Mouse (Mus musculus) kidney, postnatal 0 days (tissue): Measurements from ENCODE around the gene Pik3ap1. TPM values are rescaled to one million over a fixed set of nuclear protein-coding genes. Genes with fewer than 3 reads are reported as not detected.

Experiments used
- ATAC-seq: fragments of 200-750 bp; cut with Nextera tagmentation; replicated peaks from 2 replicates; pipeline ENCODE4 v1.8.0; 2017; ENCODE audit warnings: low read depth, moderate number of reproducible peaks, moderate TSS enrichment, moderate library complexity; ENCODE audit not compliant: low FRiP score
- DNase-seq: peaks from one replicate; pipeline ENCODE4 v3.0.0-alpha.2; 2016; ENCODE audit warnings: low spot score
- H3K27ac ChIP-seq: fragments of 300-500 bp; sonication (generic); 2 replicates; pipeline ENCODE4 v1.5.1; 2014; ENCODE audit warnings: mild to moderate bottlenecking
- H3K27me3 ChIP-seq: fragments of 300-500 bp; sonication (generic); 2 replicates; pipeline ENCODE4 v1.6.1; 2014; ENCODE audit warnings: low read length, mixed read lengths; ENCODE audit not compliant: insufficient read depth
- H3K36me3 ChIP-seq: fragments of 300-500 bp; sonication (generic); 2 replicates; pipeline ENCODE4 v1.6.1; 2014; ENCODE audit warnings: low read length, mixed read lengths; ENCODE audit not compliant: insufficient read depth
- H3K4me1 ChIP-seq: fragments of 300-500 bp; sonication (generic); replicated peaks from 2 replicates; pipeline ENCODE4 v1.6.1; 2014; ENCODE audit warnings: antibody characterized with exemption, low read length, mixed read lengths; ENCODE audit not compliant: insufficient read depth
- H3K4me2 ChIP-seq: fragments of 300-500 bp; sonication (generic); 2 replicates; pipeline ENCODE4 v1.6.1; 2014; ENCODE audit warnings: mild to moderate bottlenecking, low read length, moderate library complexity, mixed read lengths
- H3K4me3 ChIP-seq: fragments of 300-500 bp; sonication (generic); replicated peaks from 2 replicates; pipeline ENCODE4 v1.5.1; 2014; ENCODE audit warnings: low read depth, low read length
- H3K9ac ChIP-seq: fragments of 300-500 bp; sonication (generic); 2 replicates; pipeline ENCODE4 v1.6.1; 2014; ENCODE audit warnings: low read depth, low read length
- H3K9me3 ChIP-seq: fragments of 300-500 bp; sonication (generic); replicated peaks from 2 replicates; pipeline ENCODE4 v1.6.1; 2016; ENCODE audit warnings: low read length, inconsistent platforms, mixed read lengths
- CTCF ChIP-seq: IDR thresholded peaks from 2 replicates; pipeline ENCODE4 v1.5.1; 2016; ENCODE audit warnings: antibody characterized with exemption, low read depth, mild to moderate bottlenecking, moderate library complexity
- WGBS: fragments of 180-500 bp; shearing (Covaris S2); extraction: QIAGEN DNeasy Blood & Tissue Kit; methylation state at CpG from one replicate; pipeline ENCODE4 v1.1.7; 2014; 5-methylcytosine and 5-hydroxymethylcytosine counted together
- polyA plus RNA-seq: library from polyadenylated mRNA; unstranded; fragments of >200 nt; fragmentation: Nextera tagmentation; extraction: Ambion mirVana; gene quantifications from 2 replicates; pipeline ENCODE4 v1.2.1, GENCODE M21; 2015

Gene Pik3ap1
- polyA plus RNA-seq, 1 experiment from 2014 or later: 1.7 TPM

DNA sequence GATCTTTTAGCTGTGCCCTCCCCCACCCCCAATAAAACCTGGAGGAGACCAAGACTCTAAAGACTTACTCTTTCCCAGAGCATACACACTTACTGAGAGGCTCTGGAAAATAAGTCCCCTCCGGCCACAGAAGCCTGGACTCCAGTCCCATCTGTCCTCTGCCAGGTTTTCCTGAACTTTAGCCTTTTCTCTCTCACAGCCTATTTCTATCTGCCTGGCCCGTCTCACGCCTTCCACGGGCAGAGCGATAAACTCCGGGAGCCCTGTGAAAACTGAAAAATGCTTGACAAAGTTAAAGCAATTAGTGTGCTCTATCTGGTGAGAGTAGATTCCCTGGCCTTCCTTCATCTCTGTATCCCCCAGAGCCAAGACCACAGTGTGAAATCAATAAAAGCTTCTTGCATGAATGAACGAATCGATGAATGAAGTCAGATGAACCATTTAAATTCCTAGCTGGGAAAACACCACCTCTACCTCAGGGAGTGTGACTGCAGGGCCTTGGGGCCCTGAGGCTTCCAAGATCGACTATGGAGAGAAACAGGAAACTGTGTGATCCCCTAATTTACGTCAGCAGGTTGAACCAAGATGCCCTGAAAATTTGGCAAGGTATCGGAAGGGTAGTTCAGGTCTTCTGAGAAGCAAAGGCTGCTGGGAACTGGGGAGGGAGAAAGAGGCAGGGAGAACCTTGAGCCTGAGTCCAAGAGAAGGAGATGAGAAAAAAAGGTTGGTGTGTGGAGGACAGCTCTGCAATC lies 38.6 kb downstream of the Pik3ap1 start:
- ATAC-seq: no peak
- Histone ChIP-seq H3K27ac (no peak overlapping the region), H3K9ac (no peak overlapping the region), H3K4me1 (0 out of 2 replicates have a peak, but pooled peaks cover 3% of the 10 kb centered on the region), H3K27me3 (no peaks in the 10 kb centered on the region), H3K4me3 (no peak overlapping the region), H3K36me3 (no peaks in the 10 kb centered on the region), H3K4me2 (no peak overlapping the region), H3K9me3 (no peaks in the 10 kb centered on the region)
- WGBS: 56% methylated on average over 11 of the region's 11 CpGs
- no peak for DNase-seq
- no peak for TF ChIP-seq CTCF

DNA sequence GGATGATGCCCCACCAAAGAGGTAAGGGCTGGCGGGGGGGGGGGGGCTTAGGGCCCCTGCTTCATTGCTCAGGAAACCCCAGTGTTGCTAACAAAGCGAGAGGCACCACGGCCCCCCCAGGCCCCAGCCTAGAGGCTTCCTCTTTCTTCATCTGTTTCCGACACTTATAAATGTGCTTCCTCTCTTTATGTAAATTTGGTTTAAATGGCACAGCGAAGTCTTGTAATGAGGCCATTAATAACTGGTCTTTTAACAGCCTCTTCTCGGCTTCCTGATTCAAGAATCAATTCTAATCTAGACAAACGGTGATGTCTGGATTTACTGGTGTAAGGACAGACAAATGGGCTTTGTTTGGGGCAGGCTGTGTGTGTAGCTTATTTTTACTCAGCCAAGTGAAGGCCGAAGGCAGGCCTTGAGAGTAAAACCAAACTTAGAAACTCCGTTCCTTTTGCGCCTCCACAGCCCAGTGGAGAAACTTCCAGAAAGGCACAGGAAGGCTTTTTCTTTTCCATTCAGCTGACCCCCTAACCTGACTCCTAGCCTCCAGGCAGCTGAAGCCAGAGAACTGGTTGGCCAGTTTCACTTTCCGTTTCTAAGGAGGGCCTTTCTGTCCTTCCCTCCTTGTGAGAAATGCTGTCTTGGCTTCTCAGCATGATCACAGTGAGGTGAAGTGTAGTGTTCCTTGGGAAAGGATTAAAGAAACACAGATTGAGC lies 39.7 kb downstream of the Pik3ap1 start:
- no peaks in the 10 kb centered on the region for H3K36me3 ChIP-seq
- no peaks in the 10 kb centered on the region for H3K27me3 ChIP-seq
- peak; percentile 38 for DNase-seq
- peak overlapping the region; percentile 38 for H3K27ac ChIP-seq
- ATAC-seq: no peak
- 0 out of 2 replicates have a peak overlapping the region, but pooled peaks have one; percentile 13 for H3K4me2 ChIP-seq
- no peak overlapping the region for H3K4me3 ChIP-seq
- no peak overlapping the region for H3K9ac ChIP-seq
- TF ChIP-seq CTCF: no peak
- H3K4me1 ChIP-seq: 0 out of 2 replicates have a peak, but pooled peaks cover 3% of the 10 kb centered on the region
- H3K9me3 ChIP-seq: no peaks in the 10 kb centered on the region
- WGBS: 49% methylated on average over 11 of the region's 11 CpGs

DNA sequence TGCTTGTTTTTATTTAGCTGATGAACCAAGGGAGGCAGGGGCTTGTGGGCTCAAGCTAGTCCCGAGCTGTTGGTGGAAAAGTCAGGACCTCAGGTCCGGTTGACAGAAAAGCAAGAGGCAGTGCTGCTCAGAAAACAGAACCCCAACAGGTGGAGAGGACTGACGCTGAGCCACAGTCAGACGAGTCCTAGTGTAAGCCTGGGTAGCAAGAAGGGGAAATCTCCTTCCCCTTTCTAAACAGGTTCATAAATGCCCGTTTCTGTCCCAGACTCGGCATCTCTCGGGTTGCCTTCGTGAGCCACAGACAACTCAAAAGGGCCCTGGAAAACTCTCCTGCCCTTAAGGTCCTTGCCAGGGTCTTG lies 40.3 kb downstream of the Pik3ap1 start:
- Histone ChIP-seq H3K9me3 (no peaks in the 10 kb centered on the region), H3K4me3 (no peak overlapping the region), H3K36me3 (no peaks in the 10 kb centered on the region), H3K4me1 (peaks cover 3% of the 10 kb centered on the region; the same call in 1 of the 2 replicates), H3K9ac (no peak overlapping the region), H3K27ac (peak overlapping the region; percentile 19; the same call in 1 of the 2 replicates), H3K4me2 (no peak overlapping the region), H3K27me3 (no peaks in the 10 kb centered on the region)
- TF ChIP-seq CTCF: no peak
- DNase-seq (no peak), ATAC-seq (no peak)
- 86% methylated on average over 8 of the region's 8 CpGs for WGBS

DNA sequence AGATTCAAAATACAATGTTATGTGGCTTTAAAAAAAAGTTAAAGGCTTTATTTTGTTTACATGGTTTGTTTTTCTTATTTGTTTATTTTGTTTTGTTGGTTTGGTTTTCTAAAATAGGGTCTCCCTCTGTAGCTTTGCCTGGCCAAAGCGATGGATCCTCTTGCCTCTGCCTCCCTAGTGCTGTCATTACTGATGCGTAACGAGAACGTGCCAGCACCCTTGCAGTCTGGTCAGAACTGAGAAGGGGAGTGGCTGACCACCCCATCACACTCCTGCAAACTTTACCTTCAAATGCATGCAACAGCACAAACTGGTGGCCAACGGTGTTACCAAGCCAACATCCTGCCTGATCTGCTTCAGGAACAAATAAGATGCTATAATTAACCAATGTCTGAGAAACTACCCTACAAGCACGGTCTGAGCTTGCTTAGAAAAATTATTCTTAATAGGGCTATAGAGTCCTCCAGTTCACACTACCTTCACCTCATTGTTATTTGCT lies 42.3 kb downstream of the Pik3ap1 start:
- Histone ChIP-seq H3K36me3 (no peaks in the 10 kb centered on the region), H3K27me3 (no peaks in the 10 kb centered on the region), H3K4me3 (no peak overlapping the region), H3K4me1 (peaks cover 3% of the 10 kb centered on the region; the same call in 1 of the 2 replicates), H3K9me3 (no peaks in the 10 kb centered on the region), H3K4me2 (no peak overlapping the region), H3K9ac (no peak overlapping the region), H3K27ac (no peak overlapping the region)
- no peak for TF ChIP-seq CTCF
- WGBS: 69% methylated on average over 6 of the region's 6 CpGs
- ATAC-seq (no peak), DNase-seq (no peak)

DNA sequence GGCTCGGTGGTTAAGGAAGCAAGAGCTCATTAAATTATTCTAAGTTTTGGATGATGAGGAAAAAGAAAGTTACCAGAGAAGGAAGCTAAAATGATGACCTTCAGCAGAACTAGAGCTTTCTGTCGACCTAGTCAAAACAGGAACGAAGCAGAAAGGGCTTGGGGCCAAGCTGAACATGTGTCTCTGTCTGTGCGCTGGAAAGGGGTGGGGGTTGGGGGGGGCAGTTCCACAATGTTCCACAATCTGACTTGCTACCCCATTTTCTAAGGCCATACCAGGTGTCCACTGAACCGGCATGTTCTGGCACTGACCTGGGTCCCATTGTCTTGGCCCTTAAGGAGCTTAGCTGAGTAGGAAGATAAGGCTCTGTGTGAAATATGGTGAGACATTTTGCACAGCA lies 43.2 kb downstream of the Pik3ap1 start:
- H3K4me1 ChIP-seq: peaks cover 3% of the 10 kb centered on the region; the same call in 1 of the 2 replicates
- no peaks in the 10 kb centered on the region for H3K9me3 ChIP-seq
- H3K36me3 ChIP-seq: no peaks in the 10 kb centered on the region
- H3K4me3 ChIP-seq: no peak overlapping the region
- no peak overlapping the region for H3K4me2 ChIP-seq
- no peak for ATAC-seq
- no peak for TF ChIP-seq CTCF
- H3K9ac ChIP-seq: no peak overlapping the region
- no peak for DNase-seq
- H3K27me3 ChIP-seq: no peaks in the 10 kb centered on the region
- no peak overlapping the region for H3K27ac ChIP-seq
- 72% methylated on average over 5 of the region's 5 CpGs for WGBS

DNA sequence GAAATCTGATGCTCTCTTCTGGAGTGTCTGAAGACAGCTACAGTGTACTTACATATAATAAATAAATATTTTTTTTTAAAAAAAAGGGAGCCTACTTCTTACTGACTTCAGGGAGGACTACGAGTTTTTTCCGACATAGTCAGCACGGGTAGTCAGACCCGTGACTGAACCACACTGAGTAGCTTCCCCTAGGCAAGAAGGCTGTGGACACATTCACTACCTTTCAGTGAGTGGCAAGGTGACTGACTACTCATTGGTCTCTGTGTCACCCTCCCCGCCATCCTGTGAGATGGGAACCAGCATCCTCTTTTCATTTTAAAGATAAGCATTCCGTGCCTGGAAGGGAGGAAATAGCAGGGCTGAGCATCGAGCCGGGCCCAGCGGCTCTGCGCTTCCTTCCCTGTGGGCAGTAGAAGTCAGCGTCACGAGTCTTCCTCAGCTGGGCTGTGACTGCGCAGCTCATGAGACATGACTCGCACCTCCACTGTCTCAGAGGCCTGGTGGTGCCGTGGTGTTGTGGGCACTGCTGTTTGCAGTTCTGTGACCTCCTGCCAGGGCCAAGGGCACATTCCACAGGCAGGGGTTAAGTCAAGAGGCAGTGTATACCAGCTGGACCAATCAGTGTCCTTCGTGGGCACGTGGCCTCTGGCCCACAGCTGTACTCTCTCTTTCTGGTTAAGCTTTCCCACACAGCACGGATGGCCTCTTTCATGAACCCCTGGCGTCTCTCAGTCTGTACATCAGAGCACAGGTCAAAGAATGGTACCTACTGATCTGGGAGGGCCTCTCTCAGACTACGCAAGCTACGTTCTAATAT lies 45.7 kb downstream of the Pik3ap1 start:
- no peak overlapping the region for H3K4me2 ChIP-seq
- ATAC-seq: 0 out of 2 replicates have a peak, but pooled peaks have one; percentile 17
- DNase-seq: no peak

More for the DNA sequence above, 45.7 kb downstream of the Pik3ap1 start:
- Histone ChIP-seq H3K27me3 (no peaks in the 10 kb centered on the region), H3K27ac (no peak overlapping the region), H3K36me3 (no peaks in the 10 kb centered on the region), H3K9ac (no peak overlapping the region), H3K4me1 (peaks cover 1% of the 10 kb centered on the region; the same call in 1 of the 2 replicates), H3K9me3 (no peaks in the 10 kb centered on the region), H3K4me3 (no peak overlapping the region)
- 67% methylated on average over 21 of the region's 21 CpGs for WGBS
- no peak for TF ChIP-seq CTCF
